Mouse (Mus musculus): ENCODE results near the gene Ptrh1.

Gene Ptrh1

GRCm38 (mm10) chr2:32756674-32757055, 18.9 kb upstream of the Ptrh1 start:
- in situ Hi-C loops (cut with MboI, MseI), result loop anchor here (5.0 kb wide), 1 partner anchor 44 kb away; the partner anchor contains the start of gene Cdk9

- in situ Hi-C loops (cut with MboI, MseI), result loop anchor here (5.0 kb wide), 1 partner anchor 45 kb away; the partner anchor contains the start of gene Cdk9
Observed at GRCm38 (mm10) chr2:32757056-32757845, 18.3 kb upstream of the Ptrh1 start, which contains the start of gene Tor2a. Tor2a (plus strand) TSS chr2:32757234.

DNA sequence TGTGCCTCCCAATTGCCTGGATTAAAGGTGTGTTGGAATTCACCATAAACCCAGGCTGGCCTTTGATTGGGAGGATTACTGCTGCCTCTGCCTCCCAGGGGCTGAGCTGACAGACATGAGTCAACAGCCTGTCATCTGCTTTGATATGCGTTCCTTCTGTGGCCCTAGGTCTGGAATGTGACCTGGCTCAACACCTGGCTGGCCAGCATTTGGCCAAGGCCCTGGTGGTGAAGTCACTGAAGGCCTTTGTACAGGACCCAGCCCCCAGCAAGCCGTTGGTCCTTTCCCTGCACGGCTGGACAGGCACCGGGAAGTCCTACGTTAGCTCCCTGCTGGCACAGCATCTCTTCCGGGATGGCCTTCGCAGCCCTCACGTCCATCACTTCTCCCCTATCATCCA, 17.1 kb upstream of the Ptrh1 start:
- in situ Hi-C loops (cut with MboI, MseI), result loop anchor here (5.0 kb wide), 1 partner anchor 46 kb away; the partner anchor contains the start of gene Cdk9

GRCm38 (mm10) chr2:32759001-32759400, 16.6 kb upstream of the Ptrh1 start:
- in situ Hi-C loops (cut with MboI, MseI), result loop anchor here (5.0 kb wide), 1 partner anchor 47 kb away; the partner anchor contains the start of gene Cdk9

DNA sequence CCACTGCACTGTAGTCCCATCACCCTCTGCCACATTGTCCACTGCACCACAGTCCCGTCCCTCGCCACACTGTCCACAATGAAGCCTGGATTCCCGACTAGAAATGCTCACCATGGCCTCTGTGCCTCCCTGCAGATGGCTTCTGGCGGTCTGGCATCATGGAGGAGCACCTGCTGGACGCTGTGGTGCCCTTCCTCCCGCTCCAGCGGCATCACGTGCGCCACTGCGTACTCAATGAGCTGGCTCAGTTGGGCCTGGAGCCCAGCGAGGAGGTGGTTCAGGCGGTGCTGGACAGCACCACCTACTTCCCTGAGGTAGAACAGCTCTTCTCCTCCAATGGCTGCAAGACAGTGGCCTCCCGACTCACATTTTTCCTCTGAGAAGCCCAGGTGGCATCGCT, 14.2 kb upstream of the Ptrh1 start:
- in situ Hi-C loops (cut with MboI, MseI), result no loop called here

DNA sequence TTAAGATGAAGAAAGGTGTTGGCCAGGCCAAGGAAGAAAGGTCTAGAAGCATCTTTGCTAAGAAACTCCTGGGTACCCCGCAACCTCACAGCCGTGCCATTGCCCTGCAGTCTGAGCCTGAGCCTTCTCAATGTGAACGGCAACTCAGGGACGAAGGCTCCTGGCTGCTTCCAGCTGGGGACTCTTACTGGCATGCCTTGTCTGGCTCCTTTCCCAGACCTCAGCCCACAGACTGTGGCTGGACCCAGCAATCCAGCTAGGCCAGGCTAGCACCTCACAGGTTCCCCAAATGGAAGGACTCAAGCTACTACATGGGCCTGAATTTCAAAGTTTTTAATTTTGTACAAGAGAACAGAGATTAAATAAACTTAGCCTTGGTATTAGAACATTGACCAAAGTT, 13.7 kb upstream of the Ptrh1 start:
- in situ Hi-C loops (cut with MboI, MseI), result no loop called here

GRCm38 (mm10) chr2:32763353-32763752, 12.2 kb upstream of the Ptrh1 start:
- in situ Hi-C loops (cut with MboI, MseI), result no loop called here

- in situ Hi-C loops (cut with MboI, MseI), result no loop called here
Observed at GRCm38 (mm10) chr2:32767241-32767640, 8.3 kb upstream of the Ptrh1 start.

- in situ Hi-C loops (cut with MboI, MseI), result no loop called here
Observed at GRCm38 (mm10) chr2:32768661-32769285, 6.8 kb upstream of the Ptrh1 start.

- in situ Hi-C loops (cut with MboI, MseI), result no loop called here
Observed at GRCm38 (mm10) chr2:32769327-32770085, 6.1 kb upstream of the Ptrh1 start.

DNA sequence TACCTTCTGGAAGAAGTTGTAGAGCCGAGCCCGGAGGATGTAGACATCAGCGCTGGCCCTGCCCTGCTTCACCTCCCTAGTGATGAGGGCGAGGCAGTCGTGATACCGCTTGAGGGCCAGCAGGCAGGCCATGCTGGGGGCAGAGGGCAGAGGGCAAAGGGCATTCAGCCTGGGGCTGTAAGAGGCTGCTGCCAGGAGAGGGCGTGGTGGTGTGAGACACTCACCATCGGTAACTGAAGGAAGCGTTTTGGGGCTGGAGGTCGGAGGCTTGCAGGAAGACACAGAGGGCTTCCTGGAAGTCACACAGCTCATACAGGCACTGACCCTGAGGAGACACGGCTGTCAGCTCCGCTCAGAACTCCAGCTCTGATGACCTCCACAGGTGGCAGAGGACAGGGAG, 3.7 kb upstream of the Ptrh1 start:
- in situ Hi-C loops (cut with MboI, MseI), result no loop called here

DNA sequence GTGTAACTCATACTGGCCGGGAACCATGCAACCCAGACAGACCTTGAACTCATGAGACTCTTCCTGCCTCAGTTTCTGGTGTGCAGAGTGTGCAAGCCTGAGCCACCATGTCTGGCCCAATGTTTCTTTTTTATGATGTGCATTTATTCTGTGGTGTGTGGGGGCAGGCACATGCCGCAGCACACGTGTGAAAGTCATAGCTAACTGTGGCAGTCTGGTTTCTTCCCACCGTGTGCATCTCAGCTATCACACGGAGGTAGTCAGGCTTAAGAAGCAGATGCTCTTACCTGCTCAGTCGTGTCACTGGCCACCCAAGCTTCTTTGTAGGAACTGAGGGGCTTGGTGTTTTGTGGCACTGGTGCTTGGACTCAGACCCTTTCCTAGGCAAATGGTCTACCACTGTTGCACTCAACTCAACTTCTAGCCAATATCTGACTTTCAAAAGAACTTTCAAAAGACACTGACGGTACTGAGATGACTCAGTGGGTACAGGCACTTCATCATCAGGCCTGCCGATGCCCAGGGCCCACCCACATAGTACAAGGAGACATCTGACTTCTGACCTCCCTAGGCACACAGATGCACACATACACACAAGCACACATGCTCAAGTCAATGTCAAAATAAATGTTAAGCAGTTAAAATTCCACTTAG, 2.8 kb upstream of the Ptrh1 start:
- in situ Hi-C loops (cut with MboI, MseI), result no loop called here

GRCm38 (mm10) chr2:32776192-32776591, 606 bp downstream of the Ptrh1 start:
- in situ Hi-C loops (cut with MboI, MseI), result no loop called here

DNA sequence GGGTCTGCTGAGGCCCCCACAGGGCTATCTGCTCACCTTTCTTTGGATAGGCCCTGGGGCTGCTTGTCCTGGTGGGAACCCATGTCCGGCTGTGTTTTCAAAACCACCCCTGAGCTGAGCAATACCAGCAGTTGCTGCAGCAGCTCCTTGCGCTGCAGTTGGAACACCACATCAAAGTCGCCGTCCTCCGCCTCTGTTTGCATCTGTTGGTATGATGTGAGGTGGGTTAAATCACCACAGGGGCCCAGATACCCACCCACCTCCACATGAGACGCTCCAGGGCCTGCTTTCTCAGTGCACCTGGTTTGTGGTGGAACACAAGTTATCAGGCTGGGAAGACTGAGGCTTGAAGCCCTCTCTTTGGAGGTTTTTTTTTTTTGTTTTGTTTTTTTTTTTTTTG, 2.5 kb downstream of the Ptrh1 start:
- in situ Hi-C loops (cut with MboI, MseI), result no loop called here

GRCm38 (mm10) chr2:32779131-32779530, 3.5 kb downstream of the Ptrh1 start:
- in situ Hi-C loops (cut with MboI, MseI), result no loop called here

GRCm38 (mm10) chr2:32779714-32780113, 4.1 kb downstream of the Ptrh1 start:
- in situ Hi-C loops (cut with MboI, MseI), result no loop called here

DNA sequence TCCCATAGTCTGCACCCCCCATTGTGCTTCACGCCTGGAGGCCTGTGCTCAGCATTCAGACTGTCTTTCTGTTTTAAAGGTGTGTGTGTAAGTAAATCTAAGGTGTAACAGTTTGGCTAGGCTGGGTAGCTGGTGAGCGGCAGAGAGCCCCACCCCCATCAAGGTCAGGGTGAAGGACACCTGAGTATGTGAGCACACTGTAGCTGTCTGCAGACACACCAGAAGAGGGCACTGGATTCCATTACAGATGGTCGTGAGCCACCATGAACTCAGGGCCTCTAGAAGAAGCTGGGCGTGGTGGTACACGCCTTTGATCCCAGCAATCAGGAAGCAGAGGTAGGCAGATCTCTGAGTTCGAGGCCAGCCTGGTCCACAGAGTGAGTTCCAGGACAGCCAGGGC, 6.1 kb downstream of the Ptrh1 start:
- in situ Hi-C loops (cut with MboI, MseI), result no loop called here

GRCm38 (mm10) chr2:32784048-32784681, 8.6 kb downstream of the Ptrh1 start, which contains the start of gene Cfap157:
Cfap157 (minus strand) TSS chr2:32784428.
- in situ Hi-C loops (cut with MboI, MseI), result no loop called here

DNA sequence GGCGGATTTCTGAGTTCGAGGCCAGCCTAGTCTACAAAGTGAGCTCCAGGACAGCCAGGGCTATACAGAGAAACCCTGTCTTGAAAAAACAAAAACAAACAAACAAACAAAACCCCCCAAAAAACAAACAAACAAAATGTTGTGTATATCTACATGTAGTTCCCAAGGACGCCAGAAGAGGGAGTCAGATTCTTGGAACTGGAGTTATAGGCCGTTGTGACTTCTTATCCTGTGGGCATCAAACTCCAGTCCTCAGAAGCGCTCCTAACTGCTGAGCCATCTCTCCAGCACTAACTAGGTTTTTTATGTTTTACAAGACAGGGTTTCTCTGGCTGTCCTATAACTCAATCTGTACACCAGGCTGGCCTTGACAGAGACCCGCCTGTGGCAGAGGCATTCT, 11.6 kb downstream of the Ptrh1 start:
- in situ Hi-C loops (cut with MboI, MseI), result loop anchor here (5.0 kb wide), 1 partner anchor 55 kb away; no protein-coding TSS in a partner anchor

DNA sequence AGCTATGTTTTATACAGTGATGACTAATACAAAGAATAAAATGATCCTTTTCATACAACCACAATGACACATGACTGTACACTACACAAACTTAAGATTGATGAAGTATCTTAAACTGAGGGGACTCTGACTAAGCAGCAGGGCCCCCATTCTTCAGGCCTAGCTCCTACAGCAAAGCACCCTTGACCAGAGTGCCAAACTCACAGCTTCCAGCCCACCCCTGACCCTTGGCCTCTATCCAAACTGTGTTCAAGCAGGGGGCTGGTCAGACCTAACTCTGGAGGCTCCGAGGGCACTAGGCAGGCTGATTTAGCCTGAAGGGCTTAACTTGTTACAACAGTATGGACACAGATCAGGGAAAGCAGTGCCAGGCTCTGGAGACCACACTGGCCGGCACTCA, 13.0 kb downstream of the Ptrh1 start:
- in situ Hi-C loops (cut with MboI, MseI), result loop anchor here (5.0 kb wide), 1 partner anchor 54 kb away; no protein-coding TSS in a partner anchor

GRCm38 (mm10) chr2:32791297-32791696, 15.7 kb downstream of the Ptrh1 start:
- in situ Hi-C loops (cut with MboI, MseI), result no loop called here
